Mouse (Mus musculus) left cerebral cortex, postnatal 10 days (tissue): ENCODE results near the gene Dip2c. TPM values are rescaled to one million over a fixed set of nuclear protein-coding genes. Genes with fewer than 3 reads are reported as not detected.

Experiments
- DNase-seq, 2 experiments: peaks; one replicate each; pipeline ENCODE4 v3.0.0; 2021 to 2022; ENCODE audit warnings: low spot score in 2 of 2, mixed read lengths in 1 of 2; ENCODE audit errors: extremely low spot score in 1 of 2
- intact Hi-C: fragments of 180-260 bp; cut with DNase I; formaldehyde crosslinking; loops from one replicate; pipeline ENCODE4 v1.15.1; 2025
- total RNA-seq, 2 experiments: library from RNA; stranded (reverse); gene quantifications; 2 replicates each; pipeline ENCODE4 v1.2.3; 2021

Dip2c gene
- total RNA-seq, 2 experiments from 2014 or later: 73.8 to 76.1 TPM

GRCm38 (mm10) chr13:9611229-9611628 lies 334.9 kb downstream of the Dip2c start:
- no peak for DNase-seq
- intact Hi-C loops: no loop called here

- no peak for DNase-seq
- intact Hi-C loops: no loop called here
Observed at GRCm38 (mm10) chr13:9632684-9633083, 356.4 kb downstream of the Dip2c start.

GRCm38 (mm10) chr13:9635951-9636350 lies 359.6 kb downstream of the Dip2c start:
- DNase-seq: no peak
- intact Hi-C loops: no loop called here

GRCm38 (mm10) chr13:9636505-9636904 lies 360.2 kb downstream of the Dip2c start:
- DNase-seq: no peak

GRCm38 (mm10) chr13:9637949-9638348 lies 361.6 kb downstream of the Dip2c start:
- intact Hi-C loops: no loop called here
- no peak for DNase-seq

More at GRCm38 (mm10) chr13:9636505-9636904, 360.2 kb downstream of the Dip2c start:
- intact Hi-C loops: no loop called here

- no peak for DNase-seq
- intact Hi-C loops: no loop called here
Observed at GRCm38 (mm10) chr13:9648716-9649115, 372.4 kb downstream of the Dip2c start.

GRCm38 (mm10) chr13:9649894-9650293 lies 373.6 kb downstream of the Dip2c start:
- no peak for DNase-seq

GRCm38 (mm10) chr13:9650580-9650979 lies 374.3 kb downstream of the Dip2c start:
- intact Hi-C loops: no loop called here
- DNase-seq: no peak

More at GRCm38 (mm10) chr13:9649894-9650293, 373.6 kb downstream of the Dip2c start:
- intact Hi-C loops: no loop called here

- intact Hi-C loops: no loop called here
- DNase-seq: no peak
Observed at GRCm38 (mm10) chr13:9653018-9653417, 376.7 kb downstream of the Dip2c start.

- no peak for DNase-seq
- intact Hi-C loops: no loop called here
Observed at GRCm38 (mm10) chr13:9656613-9657012, 380.3 kb downstream of the Dip2c start.

- intact Hi-C loops: no loop called here
- no peak for DNase-seq
Observed at GRCm38 (mm10) chr13:9660711-9661110, 384.4 kb downstream of the Dip2c start.

- no peak for DNase-seq
- intact Hi-C loops: no loop called here
Observed at GRCm38 (mm10) chr13:9663593-9663992, 387.3 kb downstream of the Dip2c start.

- intact Hi-C loops: no loop called here
- no peak for DNase-seq
Observed at GRCm38 (mm10) chr13:9667954-9668496, 391.7 kb downstream of the Dip2c start.

- intact Hi-C loops: no loop called here
- DNase-seq: no peak
Observed at GRCm38 (mm10) chr13:9669246-9669645, 392.9 kb downstream of the Dip2c start.

GRCm38 (mm10) chr13:9674126-9674525 lies 397.8 kb downstream of the Dip2c start:
- DNase-seq: no peak
- intact Hi-C loops: no loop called here

- intact Hi-C loops: no loop called here
- no peak for DNase-seq
Observed at GRCm38 (mm10) chr13:9681492-9681891, 405.2 kb downstream of the Dip2c start.

GRCm38 (mm10) chr13:9683280-9683679 lies 407.0 kb downstream of the Dip2c start:
- DNase-seq: no peak
- intact Hi-C loops: no loop called here

- no peak for DNase-seq
- intact Hi-C loops: no loop called here
Observed at GRCm38 (mm10) chr13:9684153-9684923, 408.0 kb downstream of the Dip2c start.

- no peak for DNase-seq
- intact Hi-C loops: no loop called here
Observed at GRCm38 (mm10) chr13:9686261-9686660, 409.9 kb downstream of the Dip2c start.

GRCm38 (mm10) chr13:9686765-9687164 lies 410.4 kb downstream of the Dip2c start:
- intact Hi-C loops: no loop called here
- DNase-seq: no peak

- intact Hi-C loops: no loop called here
- DNase-seq: no peak
Observed at GRCm38 (mm10) chr13:9689366-9689765, 413.0 kb downstream of the Dip2c start.
